Mouse (Mus musculus) E14TG2a.4 (cell line): Measurements from ENCODE around the gene Rpl18.

Experiments used
- H3K27me3 ChIP-seq: 2 replicates; pipeline ENCODE4 v1.6.1; 2014; ENCODE audit warnings: low read length, control low read depth; ENCODE audit not compliant: insufficient read depth
- H3K36me3 ChIP-seq: 2 replicates; pipeline ENCODE4 v1.6.1; 2014; ENCODE audit warnings: low read length, control low read depth; ENCODE audit not compliant: insufficient read depth
- H3K4me1 ChIP-seq: replicated peaks from 2 replicates; pipeline ENCODE4 v1.6.1; 2014; ENCODE audit warnings: low read depth, low read length, control low read depth
- H3K4me3 ChIP-seq: replicated peaks from 2 replicates; pipeline ENCODE4 v1.5.1; 2014; ENCODE audit warnings: mild to moderate bottlenecking, low read length
- H3K9me3 ChIP-seq: 2 replicates; pipeline ENCODE4 v1.6.1; 2014; ENCODE audit warnings: low read length, control low read depth
- CTCF ChIP-seq: conservative IDR thresholded peaks from 2 replicates; pipeline ENCODE4 v1.5.1; 2014; ENCODE audit warnings: low read length
- NANOG ChIP-seq: IDR thresholded peaks from 2 replicates; pipeline ENCODE4 v1.6.1; 2014; ENCODE audit warnings: borderline replicate concordance, low read length, mixed read lengths
- POU5F1 ChIP-seq: IDR thresholded peaks from 2 replicates; pipeline ENCODE4 v1.6.1; 2014; ENCODE audit warnings: low read length, borderline replicate concordance

The Rpl18 gene

DNA sequence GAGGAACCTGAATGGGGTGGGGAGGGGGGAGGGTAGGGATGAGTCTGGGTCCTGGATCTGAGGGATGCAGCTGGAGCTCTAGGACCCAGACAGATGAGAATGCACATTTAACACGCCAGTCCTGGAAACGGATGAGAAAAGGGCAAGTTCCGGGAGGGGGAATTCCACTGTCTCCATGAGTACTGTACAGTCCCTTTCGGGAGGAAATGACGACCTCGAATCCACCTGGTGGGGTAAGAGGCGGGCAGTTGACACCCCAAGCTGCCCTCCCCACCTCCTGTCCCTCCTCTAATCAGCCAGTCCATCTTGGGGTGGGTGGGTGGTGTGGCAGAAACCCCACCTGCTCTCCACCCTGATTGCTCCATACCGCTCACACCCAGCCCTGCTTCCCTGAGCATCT, 50.7 kb downstream of the Rpl18 start:
- Histone ChIP-seq H3K4me3 (0 out of 2 replicates have a peak overlapping the region, but pooled peaks have one; percentile 7), H3K4me1 (peaks cover 17% of the 10 kb centered on the region; the same call in 1 of the 2 replicates), H3K9me3 (peaks cover 4% of the 10 kb centered on the region; the same call in 1 of the 2 replicates), H3K27me3 (peaks cover 4% of the 10 kb centered on the region; the same call in 1 of the 2 replicates), H3K36me3 (no peaks in the 10 kb centered on the region)
- TF ChIP-seq NANOG: no peak
- TF ChIP-seq POU5F1: no peak
- no peak for TF ChIP-seq CTCF

DNA sequence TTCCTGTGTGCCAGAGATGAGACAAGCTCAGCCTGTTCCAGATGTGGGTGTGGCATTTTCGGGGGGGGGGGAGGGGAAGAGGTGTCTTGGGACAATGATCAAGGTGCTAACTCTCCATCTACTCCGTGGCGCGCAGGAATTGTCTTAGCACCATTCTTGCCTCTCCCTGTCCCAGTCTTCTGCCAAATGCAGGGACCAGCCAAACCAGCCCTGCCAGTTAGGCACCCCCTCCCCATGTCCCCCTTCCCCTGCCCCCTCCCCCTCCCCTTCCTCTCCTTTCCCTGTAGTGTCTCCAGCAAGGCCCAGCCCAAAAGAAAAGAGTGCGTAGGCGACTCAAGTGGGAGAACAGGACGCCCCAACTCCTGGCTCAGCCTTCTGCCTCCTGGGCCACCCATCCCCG, 51.5 kb downstream of the Rpl18 start:
- H3K4me3 ChIP-seq: no peak overlapping the region
- H3K27me3 ChIP-seq: peaks cover 4% of the 10 kb centered on the region; the same call in 1 of the 2 replicates
- TF ChIP-seq POU5F1: no peak
- TF ChIP-seq CTCF: no peak
- no peak for TF ChIP-seq NANOG
- H3K9me3 ChIP-seq: peaks cover 4% of the 10 kb centered on the region; the same call in 1 of the 2 replicates
- peaks cover 20% of the 10 kb centered on the region; the same call in 1 of the 2 replicates for H3K4me1 ChIP-seq
- H3K36me3 ChIP-seq: no peaks in the 10 kb centered on the region

DNA sequence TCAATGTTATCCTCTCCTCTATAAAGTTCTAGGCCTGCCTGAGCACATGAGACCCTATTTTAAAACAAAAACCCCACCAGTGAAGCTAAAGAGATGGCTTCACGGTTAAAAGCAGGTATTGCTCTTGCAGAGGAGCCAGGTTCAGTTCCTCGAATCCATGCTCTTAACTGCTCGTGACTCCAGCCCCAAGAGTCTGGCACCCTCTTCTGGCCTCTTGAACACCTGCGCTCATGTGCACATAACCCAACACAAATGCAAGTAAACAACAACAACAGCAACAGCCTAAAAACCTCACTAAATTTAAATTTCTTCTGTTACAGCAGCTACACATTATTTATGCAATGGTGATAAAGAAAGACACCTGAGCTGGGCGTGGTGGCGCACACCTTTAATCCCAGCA, 52.2 kb downstream of the Rpl18 start:
- H3K9me3 ChIP-seq: peaks cover 4% of the 10 kb centered on the region; the same call in 1 of the 2 replicates
- peaks cover 4% of the 10 kb centered on the region; the same call in 1 of the 2 replicates for H3K27me3 ChIP-seq
- no peaks in the 10 kb centered on the region for H3K36me3 ChIP-seq
- peaks cover 20% of the 10 kb centered on the region; the same call in 1 of the 2 replicates for H3K4me1 ChIP-seq
- peak; percentile 24; the same call in 1 of the 2 replicates for TF ChIP-seq CTCF
- no peak for TF ChIP-seq NANOG
- H3K4me3 ChIP-seq: no peak overlapping the region
